Mouse (Mus musculus): Measurements from ENCODE around the gene Spef1.

The Spef1 gene

DNA sequence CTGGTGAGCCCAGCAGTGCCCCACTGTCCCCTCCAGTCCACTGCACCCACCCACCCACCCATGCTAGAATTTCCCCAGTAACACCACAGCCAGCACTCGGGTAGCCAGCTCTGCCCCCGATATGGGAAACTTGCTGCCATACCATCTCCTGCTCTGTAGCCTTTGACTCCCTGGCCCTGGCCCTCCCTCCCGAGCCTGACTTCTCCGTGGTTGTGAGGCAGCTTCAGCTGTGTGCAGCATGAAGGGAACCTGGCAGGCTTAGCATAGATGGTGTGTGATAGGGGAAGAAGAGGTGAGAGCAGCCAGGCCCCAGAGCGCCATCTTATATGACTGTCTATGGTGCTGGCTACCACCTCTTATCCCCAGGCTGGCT lies 46.6 kb downstream of the Spef1 start:
- no peak for DNase-seq

DNA sequence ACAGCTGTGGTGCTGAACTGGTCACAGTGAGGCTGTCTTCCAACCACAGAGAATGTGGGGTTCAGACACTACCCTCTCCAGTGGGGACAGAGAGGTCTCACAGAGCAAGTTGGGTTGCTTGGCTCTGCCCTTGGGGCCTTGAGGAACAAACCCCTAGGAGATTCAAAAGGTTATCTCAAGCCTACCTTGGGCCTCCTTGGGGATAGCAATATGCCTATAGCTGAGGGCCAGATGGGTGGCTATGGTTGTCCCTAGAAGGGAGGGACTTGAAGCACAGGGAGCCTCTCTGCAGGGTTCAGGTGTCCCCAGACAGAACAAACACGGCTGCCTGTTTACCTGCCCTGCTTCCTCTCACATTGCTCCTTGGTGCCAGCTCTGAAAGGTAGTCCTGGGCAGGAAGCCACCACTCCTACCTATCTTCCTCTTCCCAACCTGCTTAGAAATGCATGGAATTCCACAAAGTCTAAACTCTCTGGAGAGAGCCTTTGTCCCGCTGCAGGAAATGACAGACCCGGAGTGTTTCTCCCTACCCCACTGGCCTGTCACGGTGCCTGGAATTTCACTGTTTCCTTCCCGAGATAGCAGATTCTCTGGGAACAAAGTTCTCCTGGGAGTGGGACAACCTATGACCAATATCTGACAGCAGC lies 47.1 kb downstream of the Spef1 start:
- DNase-seq, result peak; percentile 41

DNA sequence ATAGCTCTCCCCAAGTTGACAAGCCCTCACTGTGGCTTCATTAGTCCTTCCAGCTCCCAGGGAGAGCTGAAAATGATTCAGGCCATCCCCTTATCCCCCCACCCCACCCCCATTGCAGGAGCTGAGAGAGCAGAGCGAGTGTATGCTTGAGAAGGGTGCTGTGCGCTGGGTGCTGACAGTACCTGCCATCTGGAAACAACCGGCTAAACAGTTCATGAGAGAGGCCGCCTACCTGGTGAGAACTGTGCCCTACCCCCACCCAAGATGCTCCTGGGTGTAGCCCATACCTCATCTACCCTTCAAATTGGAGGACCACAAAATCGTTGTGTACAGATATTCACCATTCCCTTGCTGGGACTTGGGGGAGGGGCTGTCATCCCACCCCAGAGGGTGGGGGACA lies 47.8 kb downstream of the Spef1 start:
- DNase-seq, result no peak

DNA sequence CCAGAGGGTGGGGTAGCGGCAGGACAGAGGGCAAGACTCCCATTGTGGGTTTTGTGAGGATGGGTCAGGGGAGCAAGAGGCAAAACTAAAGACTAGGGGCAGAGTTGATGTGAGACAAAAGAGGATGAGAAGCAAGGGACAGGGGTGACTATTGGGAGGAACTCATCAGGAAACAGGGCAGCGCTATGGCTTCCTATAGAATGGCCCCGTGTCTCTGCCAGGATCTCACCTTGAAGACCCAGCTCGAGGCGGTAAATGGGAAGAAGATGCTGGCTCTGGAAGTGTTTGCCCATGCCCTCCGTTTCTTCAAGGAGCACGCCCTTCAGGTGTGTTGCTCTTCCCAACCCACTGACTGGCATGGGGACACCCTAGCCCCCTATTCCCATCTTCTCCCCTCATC lies 48.3 kb downstream of the Spef1 start:
- no peak for DNase-seq

DNA sequence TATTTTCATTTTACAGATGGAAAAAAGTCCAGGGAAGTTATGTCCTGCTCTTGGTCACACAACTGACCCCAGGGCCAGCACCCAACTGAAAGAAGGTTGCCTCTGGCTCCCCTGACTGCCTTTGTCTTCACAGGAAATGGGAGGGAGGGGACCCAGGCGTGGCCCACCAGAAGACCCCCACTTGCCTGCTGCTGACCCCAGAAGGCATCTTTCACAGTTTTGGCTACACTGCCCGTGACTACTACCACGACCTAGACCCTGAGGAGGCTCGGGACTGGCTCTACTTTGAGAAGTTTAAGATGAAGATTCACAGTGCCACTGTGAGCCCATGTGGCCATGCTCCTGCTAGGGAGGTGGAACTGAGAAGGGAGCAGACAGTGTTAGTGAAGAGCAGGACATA lies 48.8 kb downstream of the Spef1 start:
- no peak for DNase-seq

DNA sequence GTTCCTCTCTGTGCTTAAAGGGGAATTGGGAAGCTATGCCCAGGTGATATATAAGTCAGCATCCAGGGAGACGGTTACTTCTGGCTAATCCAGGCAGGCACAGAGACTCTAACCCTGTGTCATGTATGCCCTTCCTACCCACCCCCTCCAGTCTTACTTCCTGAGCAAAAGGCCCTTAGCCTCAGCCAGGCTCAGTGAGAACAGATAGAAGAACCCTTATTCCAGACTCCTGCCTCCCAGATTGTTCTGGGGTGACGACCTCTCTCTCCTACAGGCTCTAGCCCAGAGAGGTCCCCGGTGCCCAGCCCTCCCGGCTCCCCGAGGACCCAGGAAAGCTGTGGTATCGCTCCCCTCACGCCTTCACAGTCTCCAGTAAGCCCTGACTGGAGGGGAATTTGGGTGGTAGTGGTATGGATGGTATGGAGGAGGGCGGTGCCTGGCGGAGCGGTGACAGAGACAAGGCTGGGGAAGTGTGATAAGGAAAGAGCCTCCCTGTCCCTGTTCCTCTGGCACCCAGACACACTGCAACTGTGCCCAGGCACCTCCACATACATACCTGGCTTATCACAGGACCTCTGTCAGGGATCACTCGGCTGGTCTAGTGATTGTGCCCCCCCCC lies 51.5 kb downstream of the Spef1 start:
- DNase-seq, result no peak

DNA sequence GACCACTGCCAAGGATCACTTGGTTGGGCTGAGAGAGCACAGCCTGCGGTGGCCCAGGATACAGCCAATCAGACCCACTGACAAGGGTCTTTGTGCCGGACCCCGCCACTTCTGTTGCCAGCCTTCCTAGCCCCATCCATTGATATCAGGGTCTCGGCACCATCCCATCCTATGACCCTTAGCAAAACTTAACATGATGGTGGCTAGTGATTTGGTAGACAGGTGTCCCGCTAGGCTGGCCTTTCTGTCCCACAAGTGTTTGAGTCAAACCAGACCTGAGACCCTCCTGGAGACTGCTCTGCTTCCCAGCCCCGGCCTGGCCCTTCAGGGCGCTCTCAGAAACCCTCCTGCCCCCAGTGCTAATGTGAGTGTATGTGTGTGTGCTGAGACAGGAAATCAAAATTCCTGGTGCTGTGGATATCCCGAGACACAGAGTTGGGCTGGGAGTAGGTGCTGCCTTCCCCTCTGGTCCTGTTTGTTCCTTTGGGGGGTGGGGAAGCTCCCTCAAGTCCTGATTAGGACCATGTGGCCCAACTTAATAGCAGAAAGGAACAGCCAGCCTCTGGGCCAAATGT lies 52.2 kb downstream of the Spef1 start:
- no peak for DNase-seq

DNA sequence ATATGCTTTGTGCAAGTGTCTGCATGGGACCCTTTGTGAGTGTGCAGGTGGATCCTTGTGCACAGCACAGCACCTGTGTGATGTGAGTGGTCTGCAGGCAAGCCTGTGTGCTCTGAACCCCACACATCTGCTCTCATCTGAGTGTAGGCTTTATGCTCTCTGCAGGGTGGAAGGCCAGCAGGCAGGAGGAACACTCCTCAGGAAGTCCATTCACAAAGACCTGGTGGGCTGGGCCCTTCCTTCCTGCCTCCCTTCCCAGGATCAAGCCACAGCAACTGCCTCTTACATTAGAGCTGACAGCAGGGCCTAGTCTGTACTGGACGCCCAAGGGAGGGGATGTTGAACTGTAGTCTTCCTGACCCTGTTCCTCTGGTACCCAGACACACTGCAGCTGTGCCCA lies 52.7 kb downstream of the Spef1 start:
- DNase-seq, result peak; percentile 66

DNA sequence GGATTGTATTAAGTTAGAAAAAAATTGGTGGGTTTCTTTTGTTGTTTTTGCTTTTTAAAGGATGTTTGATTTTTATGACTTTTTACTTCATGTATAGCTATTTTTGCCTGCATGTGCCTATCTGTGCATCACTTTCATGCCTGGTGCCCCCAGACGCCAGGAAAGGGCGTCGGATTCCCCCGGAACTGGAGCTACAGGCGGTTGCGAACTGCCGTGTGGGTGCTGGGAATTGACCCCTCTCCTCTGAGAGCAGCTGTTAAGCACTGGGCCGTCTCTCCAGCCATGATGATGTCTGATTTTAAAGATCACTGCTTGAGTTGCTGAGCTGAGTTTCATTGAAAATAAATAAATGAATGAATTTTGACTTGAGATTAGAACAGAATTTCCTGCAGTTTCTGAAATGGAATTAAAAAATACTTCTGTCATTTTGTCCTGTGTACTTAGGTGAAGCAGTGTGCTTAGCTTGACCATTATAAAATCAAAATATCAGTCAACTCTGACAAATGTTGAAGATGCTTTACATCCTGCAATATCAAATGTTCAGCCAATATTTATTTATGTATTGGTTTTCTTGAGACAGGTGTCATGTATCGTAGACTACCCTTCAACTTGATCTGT lies 54.0 kb downstream of the Spef1 start, which contains the start of gene Gm11037:
Gene Gm11037, plus strand, starts transcription at position 568 of the 618 bp plus-strand sequence.
- no peak for DNase-seq

DNA sequence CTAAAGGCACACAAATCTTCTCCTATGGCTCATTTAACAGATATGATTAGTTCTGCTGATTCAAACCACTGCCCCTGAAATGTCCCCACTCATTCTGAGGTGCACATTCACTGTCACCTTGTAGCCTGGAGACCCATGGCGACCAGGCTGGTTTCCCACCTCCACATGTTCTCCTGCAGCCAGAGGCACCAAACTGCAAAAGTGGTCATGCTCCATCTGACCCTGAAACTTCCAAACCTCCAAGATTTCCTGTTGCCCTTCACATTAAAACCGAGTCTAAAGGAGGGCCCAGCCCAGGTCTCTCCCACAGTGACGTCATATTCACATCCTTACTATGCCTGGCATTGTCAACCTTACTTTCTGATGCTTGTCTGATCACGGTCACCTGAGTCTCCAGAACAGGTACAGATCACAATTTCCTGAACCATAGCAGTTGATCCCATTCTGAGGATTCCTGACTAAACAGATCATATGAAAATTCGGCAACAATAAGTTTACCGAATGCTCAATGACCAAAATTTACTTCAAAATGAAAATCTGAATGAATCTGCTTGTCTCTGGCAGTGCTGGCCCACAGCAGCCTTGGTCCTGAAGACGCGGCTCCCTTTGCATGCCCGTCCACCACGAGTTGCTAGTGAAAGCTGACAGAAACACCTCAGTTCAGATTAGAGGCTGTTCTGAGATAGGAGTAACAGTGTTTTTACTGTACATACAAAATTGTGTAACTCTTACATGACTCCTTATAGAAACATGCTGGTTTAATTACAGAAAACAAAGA lies 54.8 kb downstream of the Spef1 start:
- no peak for DNase-seq

DNA sequence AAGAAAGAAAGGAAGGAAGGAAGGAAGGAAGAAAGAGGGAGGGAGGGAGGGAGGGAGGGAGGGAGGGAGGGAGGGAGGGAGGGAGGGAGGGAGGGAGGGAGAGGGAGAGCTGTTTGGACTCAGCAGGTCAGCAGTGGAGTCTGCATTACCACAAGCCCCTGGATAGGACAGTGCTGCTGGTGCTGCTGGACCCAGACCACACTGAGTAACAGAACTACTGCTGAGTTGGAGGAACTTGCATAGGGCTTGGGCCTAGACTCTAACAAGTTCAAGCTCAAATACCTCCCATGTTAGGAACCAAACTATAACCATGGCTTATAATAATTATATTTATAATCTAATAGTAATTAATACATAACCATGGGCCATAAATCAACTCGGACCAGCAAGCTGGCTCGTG lies 56.2 kb downstream of the Spef1 start:
- no peak for DNase-seq

DNA sequence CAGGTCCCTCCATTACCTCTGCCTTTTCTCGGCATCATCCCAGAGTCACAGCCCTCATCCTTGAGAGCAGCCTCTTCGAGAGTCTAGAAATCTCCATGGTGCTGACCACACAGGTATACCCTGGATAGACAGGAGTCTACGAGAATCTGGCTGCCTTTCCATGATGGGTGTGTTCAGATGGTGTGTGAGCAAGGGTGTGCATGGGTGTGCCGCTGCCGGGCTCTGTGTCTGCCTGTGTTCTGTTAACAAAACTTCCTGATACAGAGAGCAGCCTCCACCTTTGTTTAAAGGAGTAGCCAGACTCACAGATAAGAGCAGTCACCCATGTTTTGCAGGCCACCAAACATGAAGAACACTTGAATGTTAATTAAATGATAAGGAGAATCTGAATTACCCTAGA lies 57.2 kb downstream of the Spef1 start:
- DNase-seq, result no peak

DNA sequence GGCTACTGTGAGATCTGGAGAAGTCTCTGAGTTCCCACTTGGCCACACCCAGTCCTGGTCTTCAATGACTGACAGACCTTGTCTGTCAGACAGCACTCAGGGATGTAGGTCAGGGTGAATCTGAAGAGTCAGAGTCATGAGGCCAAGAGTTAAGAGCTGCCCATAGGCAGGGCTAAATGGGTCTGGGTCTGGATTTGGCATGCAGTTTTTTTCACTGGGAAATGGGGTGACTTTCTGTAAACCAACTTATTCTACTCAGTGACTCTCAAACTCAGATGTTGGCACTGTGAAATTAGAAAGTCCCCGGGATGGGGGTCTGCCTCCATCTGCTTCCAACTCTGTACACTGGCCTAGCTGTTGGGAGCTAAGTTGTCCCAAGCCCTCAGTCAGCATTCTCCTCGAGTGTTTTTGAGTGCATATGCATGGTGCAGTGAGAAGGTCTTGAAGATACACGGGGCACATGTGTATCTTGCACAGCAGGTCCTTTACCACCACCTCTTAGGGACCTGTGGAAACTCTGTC lies 58.4 kb downstream of the Spef1 start:
- DNase-seq, result no peak

DNA sequence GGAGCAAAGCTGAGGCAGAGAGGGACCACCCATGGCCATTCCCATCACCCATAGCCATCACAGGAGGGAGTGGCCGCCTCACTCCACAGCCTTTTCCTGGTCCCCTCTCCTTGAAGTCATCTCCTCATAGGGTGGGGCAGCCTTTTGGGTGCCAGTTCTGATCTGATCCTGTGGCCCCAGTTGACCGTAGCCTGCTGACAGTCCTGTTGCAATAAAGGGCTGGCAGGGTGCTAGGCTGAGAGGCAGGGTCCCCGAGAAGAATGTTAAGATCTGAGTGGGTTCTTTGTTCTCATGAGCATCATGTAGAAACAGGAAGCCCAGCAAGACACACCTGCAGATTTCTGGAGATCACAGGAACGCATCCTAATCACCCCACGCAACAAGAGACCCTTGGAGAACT lies 58.9 kb downstream of the Spef1 start:
- DNase-seq, result no peak

DNA sequence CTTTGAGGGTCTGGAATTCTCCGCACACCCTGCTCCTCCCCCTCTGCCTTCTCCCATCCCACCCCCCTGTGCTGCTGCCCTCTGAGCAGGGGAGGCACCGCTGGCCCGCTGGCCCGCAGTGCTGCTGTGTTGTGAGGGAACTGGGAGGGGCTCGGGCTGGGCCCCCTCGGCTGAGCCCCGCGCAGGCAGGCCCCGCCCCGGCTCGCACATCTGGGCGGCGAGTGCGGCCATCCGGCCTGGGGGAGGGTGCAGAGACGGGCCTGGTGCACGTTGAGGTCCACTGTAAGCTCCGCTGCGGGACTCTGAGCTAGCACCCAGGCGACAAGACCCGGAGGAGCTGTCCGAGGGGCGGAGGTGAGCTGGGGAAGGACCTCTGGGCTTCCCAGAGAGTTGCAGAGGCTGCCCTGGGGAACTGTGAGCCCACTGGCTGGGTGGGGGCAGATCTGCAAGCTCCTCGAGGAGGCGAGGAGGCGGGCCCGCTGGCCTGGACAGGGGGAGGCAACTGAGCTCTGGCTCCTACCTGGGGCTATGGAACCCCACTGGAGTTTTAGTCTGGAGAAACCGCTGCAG lies 59.8 kb downstream of the Spef1 start, which contains the start of gene Hspa12b:
Gene Hspa12b, plus strand, starts transcription at position 120 of the 570 bp plus-strand sequence.
- DNase-seq, result peak; percentile 31

DNA sequence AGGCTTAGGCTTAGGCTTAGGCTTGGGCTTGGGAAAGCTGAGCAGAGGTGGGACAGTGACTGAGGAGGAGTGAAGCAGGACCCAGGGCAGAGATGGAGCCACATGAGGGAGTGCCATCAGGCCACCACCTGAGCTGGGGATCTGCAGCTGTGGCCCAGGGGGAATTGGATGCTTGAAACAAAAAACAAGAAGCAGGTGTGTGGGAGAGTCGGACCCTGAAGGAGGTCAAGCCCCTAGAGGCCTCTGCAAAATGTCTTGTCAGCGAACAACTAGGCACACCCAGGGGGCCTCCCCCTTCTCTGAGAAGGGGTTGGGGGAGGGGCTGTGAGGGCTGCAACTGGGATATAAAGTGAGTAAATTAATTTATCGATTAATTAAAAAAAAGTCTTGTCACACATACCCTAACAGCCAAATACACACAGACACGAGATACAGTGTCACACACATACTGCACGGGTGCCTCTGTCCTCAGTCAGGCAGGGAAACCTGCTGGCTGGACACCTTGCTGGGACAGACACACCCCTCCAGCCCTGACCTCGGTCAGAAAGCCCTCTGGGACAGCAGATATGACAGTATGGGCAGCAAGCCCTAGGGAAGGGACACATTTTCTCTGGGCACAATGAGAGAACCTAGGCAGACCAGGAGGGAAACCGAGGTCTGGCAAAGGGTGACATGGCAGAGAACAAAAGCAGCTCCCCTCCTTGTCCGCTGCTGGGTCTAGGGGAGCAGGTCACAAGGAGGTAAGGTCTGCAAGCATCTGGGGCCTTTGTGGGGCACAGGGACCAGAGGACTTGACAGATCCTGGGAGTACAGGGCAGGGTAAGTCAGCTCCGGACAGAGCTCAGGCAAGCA lies 60.9 kb downstream of the Spef1 start:
- no peak for DNase-seq

DNA sequence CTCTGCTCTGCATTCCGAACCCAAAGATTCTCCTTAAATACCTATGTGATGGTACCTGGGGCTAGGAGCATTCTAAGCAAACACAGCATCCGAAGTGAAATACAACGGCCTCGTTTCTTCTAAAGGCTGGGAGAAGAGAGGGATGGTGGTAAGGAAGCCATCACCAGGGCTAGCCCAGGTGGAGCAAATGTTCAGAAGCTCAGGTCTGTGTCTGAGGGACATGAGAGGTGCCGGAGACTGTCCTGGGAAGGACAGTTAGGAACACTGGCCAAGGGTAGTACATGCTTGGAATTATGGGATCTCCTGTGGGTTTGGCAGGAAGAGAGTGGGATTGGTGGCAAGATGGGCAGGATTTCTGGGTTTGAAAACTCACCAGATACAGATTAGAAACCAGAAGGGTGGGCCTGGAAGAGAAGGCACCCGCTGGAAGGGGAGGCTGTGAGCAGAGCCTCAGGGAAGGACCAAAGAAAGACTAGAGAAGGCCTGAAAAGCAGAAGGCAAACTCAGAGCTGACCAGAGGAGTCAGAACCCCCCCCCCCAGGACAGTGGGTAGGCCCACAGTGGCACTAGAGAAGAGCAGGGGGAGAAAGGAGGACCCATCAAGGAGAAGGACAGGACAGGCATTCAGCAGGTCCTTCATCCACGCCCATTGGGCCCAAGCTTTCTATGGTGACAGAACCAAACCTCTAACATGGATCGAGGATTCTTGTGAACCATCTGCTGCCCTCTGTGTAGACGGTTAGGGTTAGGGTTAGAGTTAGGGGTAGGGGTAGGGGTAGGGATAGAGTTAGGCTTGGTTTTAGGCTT lies 61.7 kb downstream of the Spef1 start:
- DNase-seq, result no peak

DNA sequence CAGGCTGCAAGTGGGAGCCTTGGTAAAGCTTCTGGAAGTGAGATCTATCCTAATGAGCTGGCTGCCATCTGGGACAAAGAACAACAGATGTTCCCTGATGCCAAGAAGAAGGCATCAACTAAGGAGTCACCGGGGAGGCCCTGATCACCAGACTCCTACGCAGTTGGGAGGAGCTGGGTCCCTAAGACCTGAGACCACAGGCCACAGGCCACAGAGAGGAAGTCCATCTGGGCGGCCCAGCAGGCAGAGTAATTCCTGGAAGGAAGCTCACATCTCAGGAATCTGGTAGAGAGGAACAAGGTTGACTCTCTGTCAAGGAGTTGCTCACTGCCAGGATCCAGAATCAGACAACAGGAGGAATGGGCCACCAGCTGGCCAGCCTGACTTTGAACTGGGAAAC lies 62.9 kb downstream of the Spef1 start:
- DNase-seq, result peak; percentile 43

All from kidney, adult 9 months (tissue).